Mouse (Mus musculus): ENCODE data around the gene Chaf1a.
"Not testable (repeated sequence)": the region's sequence is repeated elsewhere in the genome, so short reads cannot be mapped to it uniquely, and the experiment has no call there.

The Chaf1a gene

DNA sequence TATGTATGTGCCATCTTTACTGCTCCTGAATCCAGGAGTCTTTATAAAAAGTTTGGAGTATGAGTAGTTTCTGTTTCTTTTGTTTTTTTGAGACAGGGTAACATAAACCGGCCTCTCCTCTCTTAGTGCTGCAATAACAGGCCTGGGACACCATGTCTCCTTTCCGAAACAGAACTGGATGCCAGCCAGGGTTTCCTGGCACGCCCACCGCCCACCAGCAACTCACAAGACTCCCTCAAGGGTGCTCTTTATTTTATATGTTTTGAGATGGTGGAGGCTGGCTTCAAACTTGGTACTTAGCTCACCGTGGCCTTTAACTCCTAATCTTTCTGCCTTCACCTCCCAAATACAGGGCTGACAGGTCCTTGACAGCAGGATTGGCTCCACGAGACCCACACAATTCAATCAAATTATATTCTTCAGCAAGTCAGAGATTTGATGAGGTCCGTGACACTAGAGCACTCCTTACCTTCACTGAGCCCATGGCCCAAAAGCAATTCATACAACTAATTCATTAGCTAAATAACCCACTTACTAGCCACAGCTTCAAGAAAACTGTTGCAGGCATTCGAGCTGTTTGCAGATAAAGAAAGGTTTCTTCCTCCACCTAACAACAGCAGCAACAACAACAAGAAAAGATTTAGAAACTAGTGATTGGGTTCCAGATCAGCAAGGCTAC is 1.5 kb upstream of the Chaf1a start:
- DNase-seq (ENCODE audit: low spot score): no peak

DNA sequence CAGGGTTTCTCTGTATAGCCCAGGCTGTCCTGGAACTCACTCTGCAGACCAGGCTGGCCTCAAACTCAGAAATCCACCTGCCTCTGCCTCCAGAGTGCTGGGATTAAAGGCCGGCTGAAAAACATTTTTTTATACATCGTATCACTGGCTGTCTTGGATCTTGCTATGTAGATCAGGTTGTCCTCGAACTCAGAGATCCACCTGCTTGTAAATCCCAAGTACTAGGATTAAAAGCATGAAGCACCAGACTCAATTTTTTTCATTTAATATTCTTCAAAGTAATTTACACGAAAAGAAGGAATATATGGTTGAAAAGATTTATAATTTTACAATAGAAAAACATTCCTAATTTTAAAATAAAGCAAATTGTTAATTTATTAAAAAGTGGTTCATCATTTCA is 894 bp upstream of the Chaf1a start:
- no peak for DNase-seq (ENCODE audit: low spot score)

DNA sequence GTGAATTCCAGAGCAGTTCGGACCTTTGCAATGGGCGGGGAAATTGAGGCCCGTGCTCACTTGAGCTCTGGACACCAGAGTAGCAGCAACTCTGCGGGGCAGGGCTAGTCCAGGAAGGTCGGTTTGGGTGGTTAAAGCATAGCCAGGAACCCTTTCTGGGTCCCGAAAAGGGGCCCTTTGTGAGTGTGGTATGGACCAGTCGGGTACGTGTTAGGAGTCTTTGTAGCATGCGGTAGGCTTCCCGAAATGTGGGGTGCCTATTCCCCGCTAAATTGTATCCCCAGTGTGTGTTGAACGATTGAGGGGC is 571 bp downstream of the Chaf1a start:
- no peak for DNase-seq (ENCODE audit: low spot score)

DNA sequence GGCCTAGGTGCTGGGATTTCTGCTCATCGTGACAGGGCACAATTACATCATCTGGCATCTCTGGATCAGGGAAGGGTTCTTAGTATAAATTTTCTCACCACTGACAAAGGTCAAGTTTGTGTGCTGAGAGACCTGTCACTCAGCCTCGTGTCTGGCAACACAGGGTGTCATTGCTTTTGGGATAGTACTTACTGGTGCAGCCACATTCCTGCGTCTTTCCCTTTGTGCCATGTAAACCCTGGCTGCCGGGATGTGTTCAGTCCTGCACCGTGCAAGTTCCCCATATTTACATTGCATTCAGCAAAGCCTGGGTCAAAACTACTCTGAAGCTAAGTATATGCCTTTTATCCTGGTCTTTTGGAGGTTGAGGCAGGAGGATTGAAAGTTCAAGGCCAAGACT is 11.1 kb downstream of the Chaf1a start:
- no peak for DNase-seq (ENCODE audit: low spot score)

DNA sequence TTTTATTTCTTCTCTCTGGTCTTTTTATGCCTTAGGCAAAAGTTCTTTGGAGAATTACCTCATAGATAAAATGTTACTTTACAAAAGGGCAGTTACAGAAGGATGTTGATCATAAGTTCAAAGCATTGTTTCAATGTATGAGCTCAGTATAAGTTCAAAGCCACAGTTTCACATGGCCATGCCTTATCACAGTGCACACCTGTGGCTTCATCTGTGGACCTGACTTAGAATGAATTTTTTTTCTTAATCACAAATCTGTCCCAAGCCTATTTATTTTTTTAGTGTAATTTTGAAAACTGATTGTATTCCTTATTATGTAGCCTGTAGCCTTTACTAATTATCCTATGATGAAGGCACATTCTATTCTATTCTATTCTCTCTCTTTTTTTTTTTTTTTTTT is 14.7 kb downstream of the Chaf1a start:
- DNase-seq (ENCODE audit: low spot score): no peak

DNA sequence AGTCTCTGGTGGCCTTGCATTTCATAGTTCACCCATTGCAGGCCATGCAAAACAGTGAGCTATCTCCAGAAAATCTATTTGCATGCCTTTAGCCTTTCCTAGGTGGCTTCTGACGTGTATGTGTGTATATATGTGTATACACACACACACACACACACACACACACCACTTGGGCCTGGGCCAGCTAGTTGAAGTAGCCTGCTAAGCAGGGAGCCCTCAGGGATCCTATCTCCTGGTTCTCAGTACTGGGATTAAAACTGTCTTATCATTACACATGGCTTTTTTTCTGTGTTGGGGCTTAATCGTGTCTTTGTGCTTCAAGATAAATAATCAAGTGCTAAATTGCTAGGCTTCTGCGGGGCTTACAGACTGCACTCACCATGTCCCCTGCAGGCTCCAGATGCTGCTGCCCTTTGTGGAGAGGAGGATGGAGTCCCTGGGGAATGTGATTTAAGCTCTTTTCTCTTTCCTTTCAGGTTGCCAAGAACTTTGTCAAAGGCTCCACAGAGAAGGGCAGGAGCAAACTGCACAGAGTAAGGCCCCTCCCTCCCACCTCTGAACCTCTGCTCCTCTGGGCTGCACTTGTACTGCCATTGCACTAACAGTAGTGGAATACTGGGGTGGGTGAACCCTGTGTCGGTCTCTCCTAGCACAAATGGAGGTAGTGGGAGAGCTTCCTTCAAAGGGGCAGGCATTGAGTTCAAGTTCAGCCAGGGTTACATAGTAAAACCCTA is 15.9 kb downstream of the Chaf1a start:
- DNase-seq (ENCODE audit: low spot score): no peak

DNA sequence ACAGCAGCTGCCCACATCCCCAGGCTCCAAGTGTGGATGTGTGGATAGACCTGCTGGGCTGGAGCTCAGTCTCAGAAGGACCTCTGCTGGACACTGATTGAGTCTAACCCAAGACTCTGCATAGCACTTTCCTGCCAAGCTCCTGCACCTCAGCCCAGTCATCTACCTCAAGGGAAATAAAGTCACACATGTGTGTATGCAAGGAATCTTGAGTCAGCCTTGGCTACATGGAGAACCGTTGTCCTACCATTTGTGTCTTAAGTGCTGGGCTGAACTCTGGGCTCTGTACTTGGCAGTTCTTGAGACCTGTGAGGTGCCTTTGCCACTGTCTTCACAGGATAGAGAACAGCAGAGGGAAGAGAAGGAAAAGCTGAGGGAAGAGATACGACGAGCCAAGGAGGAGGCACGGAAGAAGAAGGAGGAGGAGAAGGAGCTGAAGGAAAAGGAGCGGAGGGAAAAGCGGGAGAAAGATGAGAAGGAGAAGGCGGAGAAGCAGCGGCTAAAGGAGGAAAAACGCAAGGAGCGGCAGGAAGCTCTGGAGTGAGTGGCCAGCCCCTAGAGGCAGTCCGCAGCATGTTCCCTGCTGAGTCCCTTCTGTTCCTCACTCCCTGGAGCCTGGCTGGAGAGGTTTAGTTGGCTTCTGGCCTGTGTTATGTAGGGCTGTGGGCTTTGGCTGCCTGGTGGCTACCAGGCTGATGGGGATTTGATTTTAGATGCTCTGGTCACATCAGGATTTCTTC is 17.3 kb downstream of the Chaf1a start:
- DNase-seq (ENCODE audit: low spot score): no peak

DNA sequence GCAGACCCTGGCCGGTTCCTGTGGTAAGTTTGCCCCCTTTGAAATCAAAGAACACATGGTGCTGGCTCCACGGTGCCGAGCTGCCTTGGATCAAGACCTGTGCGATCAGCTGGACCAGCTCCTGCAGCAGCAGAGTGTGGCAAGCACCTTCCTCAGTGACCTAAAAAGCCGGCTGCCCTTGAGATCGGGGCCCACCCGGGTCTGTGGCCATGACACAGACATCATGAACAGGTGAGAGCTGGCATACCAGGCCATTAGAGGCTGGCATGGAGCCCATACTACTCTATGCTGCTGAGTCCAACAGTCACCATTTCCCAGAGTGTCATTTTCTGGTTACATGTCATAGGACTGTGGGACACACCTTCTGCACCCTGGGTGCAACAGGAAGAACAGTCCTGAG is 21.8 kb downstream of the Chaf1a start:
- no peak for DNase-seq (ENCODE audit: low spot score)

DNA sequence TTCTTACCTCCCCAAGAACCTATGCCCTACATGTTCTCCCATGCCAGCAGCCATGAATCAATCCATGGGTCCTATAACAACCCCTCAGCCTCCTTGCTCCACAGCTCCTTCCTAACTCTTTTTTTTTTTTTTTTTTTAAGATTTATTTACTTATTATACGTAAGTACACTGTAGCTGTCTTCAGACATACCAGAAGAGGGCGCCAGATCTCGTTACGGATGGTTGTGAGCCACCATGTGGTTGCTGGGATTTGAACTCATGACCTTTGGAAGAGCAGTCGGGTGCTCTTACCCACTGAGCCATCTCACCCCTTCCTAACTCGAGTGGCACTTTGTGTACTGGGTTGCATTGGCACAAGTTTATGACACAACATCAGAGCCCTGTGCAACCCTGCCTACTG is 25.5 kb downstream of the Chaf1a start:
- DNase-seq (ENCODE audit: low spot score): not testable (repeated sequence)

DNA sequence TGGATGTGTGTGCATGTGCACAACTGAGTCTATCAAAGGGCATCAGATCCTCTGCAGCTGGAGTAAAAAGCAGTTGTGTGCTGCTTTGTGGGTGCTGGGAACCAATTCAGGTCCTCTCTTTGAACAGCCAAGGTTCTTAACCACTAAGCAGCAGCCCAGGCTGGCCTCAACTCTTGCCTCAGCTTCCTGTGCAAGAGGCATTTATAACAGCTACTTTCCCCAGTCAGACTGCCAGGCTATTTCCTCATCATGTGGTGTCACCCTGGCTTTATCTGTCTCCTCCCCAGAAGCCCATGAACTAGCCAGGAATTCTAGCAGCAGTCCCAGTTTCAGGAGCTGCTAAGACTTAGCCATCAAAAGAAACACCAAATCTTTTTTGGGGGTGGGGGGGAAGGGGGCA is 26.2 kb downstream of the Chaf1a start:
- DNase-seq (ENCODE audit: low spot score): no peak

DNA sequence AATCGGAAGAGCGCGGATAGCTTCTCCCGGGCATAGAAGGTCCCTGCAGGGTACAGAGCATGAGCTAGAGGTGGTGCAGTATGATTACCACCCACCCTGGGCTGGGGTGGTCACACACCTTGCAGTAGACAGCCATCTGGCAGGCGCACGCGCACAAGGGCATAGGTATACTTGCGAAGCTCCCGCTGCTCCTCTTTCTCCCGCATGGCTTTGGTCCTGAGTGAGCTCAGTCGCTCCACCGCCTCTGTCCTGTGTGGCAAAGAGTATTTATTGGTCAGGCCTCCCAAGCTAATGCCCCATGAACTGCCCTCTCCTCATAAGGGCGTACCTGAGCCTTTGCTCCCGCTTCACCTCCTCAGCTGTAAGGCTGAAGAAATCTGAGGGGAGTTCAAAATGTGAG is 28.8 kb downstream of the Chaf1a start:
- DNase-seq (ENCODE audit: low spot score): no peak

DNA sequence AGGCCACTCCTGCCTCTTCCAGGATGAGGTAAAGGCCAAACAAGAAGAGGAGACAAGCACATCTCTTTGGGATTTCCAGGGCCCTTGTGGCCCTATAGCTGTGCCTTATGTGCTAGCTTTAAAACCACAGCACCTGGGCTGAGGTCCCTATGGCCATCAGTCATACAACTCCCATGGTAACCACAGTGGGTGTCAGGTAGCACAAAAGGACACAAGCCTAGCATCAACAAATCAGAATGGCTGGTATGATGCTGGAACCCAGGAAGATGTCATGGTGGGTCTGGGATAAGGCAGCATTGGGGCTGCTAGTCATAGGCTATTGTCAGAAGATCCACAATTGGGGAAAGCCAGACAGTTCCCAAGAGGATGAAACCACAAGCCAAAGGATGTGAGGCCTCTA is 30.9 kb downstream of the Chaf1a start:
- DNase-seq (ENCODE audit: low spot score): no peak

DNA sequence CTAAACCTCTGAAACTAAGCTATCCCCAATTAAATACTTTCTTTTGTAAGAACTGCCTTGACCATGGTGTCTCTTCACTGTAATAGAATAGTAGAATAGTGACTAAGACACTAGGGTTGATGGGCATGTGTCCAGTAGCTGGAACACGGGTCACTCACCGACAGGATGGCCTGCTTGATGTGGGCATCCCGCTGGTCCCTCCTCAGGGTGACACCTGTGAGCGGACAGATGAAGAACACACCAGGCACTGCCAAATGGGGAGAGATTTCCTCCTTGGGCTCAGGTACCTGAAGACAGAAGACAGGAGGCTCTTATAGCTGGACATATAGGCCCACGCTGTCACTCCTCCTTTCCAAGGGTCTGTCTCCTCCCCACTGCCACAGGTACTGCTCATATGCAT is 32.0 kb downstream of the Chaf1a start:
- no peak for DNase-seq (ENCODE audit: low spot score)

DNA sequence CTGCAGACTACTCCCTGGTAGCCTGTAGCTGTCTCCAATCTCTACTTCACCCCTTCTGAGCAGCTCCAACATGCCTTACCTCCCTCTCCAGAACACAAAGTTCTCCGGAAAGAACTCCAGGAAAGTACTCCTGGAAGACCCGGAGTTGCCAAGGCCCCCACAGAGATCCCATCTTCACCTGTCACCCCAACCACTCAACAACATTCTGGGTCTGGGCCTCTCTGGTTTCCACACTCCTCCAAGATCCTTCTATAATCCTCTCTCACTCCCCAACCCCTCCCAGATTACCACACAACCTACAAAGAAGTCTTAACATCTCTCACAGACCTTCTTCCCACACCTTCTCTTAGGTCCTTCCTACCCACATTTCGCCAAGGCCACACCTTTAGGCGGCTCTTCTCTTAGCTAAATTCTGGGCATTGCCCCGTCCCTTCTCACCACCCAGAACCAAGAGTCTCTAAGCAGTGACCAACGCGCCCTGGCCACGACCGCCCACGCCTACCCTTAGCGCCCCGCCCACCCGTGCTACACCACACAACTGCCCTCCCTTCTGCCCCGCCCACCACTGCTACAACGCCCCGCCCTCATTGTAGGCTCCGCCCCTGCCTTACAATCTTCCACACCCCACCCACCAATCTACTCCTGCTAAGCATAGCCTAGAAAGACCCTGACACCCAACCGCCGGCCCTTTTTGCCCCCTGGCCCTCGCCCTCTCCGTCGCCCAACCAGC is 34.0 kb downstream of the Chaf1a start:
- DNase-seq (ENCODE audit: low spot score): peak; percentile 80

DNA sequence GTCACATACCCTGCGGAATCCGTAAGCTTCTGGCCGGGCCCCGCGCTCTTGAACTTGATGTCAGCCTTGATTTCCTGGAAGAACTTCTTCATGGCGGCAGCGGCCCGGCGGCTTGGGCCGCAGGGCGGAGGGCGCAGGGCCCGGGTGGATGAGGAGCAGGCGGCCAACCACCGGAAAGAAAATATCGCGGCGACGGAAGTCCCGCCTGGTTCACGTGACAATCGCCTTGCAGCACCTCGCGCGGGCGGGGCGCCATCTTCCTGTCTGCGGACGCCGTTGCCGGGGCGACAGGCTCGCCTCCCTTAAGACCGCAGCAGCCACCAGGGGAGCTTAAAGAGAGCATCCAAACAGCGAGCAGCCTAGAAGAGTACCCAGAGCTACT is 34.6 kb downstream of the Chaf1a start, which contains the start of gene Ubxn6:
TSS of gene Ubxn6 (minus strand) at position 202 of the 382 bp plus-strand sequence.
- DNase-seq (ENCODE audit: low spot score): peak; percentile 98

DNA sequence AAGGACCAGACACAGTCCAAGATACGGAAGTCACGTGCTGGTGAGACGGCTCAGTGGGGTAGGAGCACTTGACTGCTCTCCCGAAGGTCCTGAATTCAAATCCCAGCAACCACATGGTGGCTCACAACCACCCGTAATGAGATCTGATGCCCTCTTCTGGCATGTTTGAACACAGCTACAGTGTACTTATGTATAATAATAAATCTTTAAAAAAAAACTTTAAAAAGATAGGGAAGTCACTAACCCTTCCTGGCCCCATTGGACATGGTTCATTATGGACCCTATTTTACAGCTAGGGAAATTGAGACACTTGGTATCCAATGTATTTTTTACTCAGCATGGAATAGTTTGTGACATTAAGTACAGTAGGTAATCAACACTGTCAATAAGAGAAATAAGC is 37.3 kb downstream of the Chaf1a start:
- no peak for DNase-seq (ENCODE audit: low spot score)

DNA sequence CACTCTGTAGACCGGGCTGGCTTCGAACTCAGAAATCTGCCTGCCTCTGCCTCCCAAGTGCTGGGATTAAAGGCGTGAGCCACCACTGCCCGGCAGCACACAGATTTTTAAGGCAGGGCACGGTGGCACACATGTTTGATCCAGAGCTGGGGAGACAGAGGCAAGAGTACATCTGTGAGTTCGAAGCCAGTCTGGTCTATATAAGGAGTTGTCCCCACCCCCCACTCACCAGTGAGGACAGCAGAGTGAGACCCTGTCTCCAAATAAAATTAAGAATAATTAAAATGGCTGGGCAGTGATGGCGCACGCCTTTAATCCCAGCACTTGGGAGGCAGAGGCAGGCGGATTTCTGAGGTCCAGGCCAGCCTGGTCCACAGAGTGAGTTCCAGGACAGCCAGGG is 38.1 kb downstream of the Chaf1a start:
- not testable (repeated sequence) for DNase-seq (ENCODE audit: low spot score)

DNA sequence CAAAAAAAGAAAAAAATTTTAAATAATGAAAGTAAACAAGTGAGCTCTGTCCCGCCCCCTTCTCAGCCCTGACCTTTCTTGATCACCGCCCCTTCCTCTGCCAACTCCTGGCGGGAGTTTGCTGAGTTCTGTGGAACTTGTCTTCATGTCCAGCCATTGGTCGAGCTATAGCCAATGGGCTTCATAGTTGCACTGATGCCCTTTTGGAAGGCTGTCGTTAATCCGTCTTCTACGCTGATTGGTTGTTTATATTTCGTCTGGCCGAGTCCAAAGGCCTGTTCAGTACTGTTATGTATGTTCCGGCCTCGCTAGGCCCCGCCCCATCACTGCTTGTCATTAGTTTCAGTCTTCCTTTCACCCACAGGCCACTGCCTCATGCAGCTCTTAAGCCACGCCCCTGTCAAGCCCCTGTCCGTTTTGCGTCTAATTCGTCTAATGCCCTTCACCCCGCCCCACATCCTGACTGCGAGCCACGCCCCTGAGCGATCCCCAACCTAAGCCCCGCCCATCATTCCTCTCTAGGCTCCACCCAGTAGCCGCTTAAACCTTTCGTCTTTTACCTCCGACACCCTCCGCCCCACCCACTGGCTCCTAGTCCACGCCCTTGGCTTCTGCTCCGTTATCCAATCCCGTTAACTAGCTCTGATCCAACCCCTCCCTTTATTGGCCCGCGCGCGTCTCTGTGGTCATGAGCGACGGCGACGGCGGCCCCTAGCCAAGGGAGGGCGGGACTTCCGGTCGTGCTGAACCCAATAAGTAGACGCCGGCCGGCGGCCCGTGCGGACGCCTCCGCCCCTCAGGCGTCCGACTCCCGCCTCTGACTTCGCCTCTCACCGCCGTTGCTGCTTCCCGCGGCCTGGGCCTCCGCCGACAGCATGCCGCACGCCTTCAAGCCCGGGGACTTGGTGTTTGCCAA is 38.9 kb downstream of the Chaf1a start, which contains the start of gene Hdgfl2:
TSS of gene Hdgfl2 (plus strand) at position 755 of the 916 bp plus-strand sequence.
- DNase-seq (ENCODE audit: low spot score): peak; percentile 100

DNA sequence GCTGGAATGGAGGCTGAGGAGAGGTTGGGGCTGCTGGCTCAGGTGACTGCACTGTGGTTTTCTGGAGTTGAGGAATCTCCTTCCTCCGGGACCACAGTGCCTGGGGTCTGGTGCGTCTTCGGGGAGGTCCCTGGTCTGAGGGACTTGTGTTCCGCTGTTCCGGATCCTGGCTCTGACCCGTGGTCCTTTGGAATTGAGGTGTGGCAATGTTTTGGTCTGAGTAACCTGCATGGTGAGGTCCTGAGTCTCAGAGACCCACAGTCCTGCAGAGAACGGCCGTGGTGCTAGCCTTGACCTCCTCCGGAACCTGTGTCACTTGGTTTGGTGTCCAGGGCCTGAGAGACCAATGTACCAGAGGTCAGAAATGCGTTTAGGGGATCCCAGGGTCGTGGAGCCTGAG is 39.7 kb downstream of the Chaf1a start:
- no peak for DNase-seq (ENCODE audit: low spot score)

DNA sequence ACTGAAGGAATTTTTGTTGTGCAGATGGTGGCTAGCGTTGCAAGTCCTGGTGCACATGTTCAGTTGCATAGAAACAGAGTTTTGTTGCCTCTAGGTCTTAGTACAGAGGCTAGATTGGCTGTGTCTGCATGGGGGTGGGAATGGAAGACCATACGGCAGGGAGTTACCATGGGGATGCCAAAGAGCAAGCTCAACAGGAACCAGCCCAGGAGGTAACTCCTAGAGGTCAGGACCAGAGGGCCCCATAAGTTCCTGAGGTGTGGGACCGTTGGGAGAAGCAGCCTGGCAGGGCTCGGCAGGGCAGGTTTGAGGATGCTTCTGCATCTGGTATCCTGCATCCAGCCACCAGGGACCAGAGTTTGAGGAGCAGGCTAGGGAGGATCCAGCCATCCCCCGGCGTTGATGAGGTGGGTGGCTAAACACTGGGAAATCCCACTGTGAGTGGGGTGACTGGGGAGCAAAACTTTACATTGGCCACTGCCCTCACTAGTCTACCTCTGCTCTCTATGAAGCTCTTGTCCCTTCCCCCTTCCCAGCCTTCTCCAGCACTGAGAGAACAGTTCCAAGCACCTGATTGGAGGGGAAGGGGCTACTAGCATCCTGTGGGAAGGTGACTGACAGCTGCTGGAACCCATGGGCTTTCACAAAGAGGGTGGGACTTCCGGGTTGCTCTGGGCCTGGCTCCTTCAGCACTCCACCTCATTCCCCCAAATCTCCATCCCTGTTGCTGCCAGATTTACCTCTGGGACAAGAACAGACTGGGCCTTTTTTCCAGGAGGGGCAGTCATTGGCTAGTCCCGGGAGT is 40.7 kb downstream of the Chaf1a start:
- peak; percentile 59 for DNase-seq (ENCODE audit: low spot score)

DNA sequence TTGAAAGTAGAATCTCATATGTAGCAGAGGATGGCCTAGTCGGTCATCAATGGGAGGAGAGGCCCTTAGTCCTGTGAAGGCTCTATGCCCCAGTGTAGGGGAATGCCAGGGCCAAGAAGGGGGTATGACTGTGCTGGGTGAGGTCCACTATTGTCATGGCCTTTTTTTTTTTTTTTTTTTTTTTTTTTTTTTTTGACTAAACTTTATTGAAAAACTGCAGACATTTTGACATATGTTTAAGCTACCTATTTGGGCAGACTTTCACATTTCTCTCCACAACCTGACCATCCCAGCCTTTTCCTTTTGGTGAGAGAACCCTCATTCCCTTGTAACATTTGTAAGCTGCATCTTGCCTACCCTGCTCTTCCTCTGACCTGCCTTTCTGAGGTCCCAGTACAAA is 52.1 kb downstream of the Chaf1a start:
- DNase-seq (ENCODE audit: low spot score): no peak

Measured in layer of hippocampus, adult 11-12 months (tissue).